Mouse (Mus musculus) forebrain, embryonic 13.5 days (tissue): ENCODE data around the gene Arfip1. TPM values are rescaled to one million over a fixed set of nuclear protein-coding genes. Genes with fewer than 3 reads are reported as not detected.

Experiments used
- ATAC-seq: fragments of 200-750 bp; cut with Nextera tagmentation; 2 replicates; pipeline ENCODE4 v1.8.0; 2017
- H3K27ac ChIP-seq: fragments of 300-500 bp; sonication (generic); 2 replicates; pipeline ENCODE4 v1.5.1; 2015; ENCODE audit warnings: inconsistent platforms, mild to moderate bottlenecking, moderate library complexity
- H3K27me3 ChIP-seq: fragments of 300-500 bp; sonication (generic); 2 replicates; pipeline ENCODE4 v1.6.1; 2015; ENCODE audit warnings: mild to moderate bottlenecking, inconsistent platforms
- H3K36me3 ChIP-seq: fragments of 300-500 bp; sonication (generic); 2 replicates; pipeline ENCODE4 v1.6.1; 2015; ENCODE audit warnings: mild to moderate bottlenecking, inconsistent platforms; ENCODE audit not compliant: poor library complexity, severe bottlenecking
- H3K4me1 ChIP-seq: fragments of 300-500 bp; sonication (generic); 2 replicates; pipeline ENCODE4 v1.6.1; 2015; ENCODE audit warnings: inconsistent platforms
- H3K4me2 ChIP-seq: fragments of 300-500 bp; sonication (generic); 2 replicates; pipeline ENCODE4 v1.6.1; 2015; ENCODE audit warnings: inconsistent platforms, mild to moderate bottlenecking, moderate library complexity
- H3K4me3 ChIP-seq: fragments of 300-500 bp; sonication (generic); 2 replicates; pipeline ENCODE4 v1.5.1; 2015; ENCODE audit warnings: mild to moderate bottlenecking, inconsistent platforms
- H3K9ac ChIP-seq: fragments of 300-500 bp; sonication (generic); 2 replicates; pipeline ENCODE4 v1.6.1; 2015; ENCODE audit warnings: mild to moderate bottlenecking, inconsistent platforms
- H3K9me3 ChIP-seq: fragments of 300-500 bp; sonication (generic); replicated peaks from 2 replicates; pipeline ENCODE4 v1.6.1; 2016; ENCODE audit warnings: inconsistent platforms
- whole genome bisulfite sequencing: fragments of 180-500 bp; shearing (Covaris S2); methylation state at CpG from one replicate; pipeline ENCODE4 v1.1.7; 2015; 5-methylcytosine and 5-hydroxymethylcytosine counted together
- polyA plus RNA-seq: library from polyadenylated mRNA; unstranded; fragments of >200 nt; fragmentation: Nextera tagmentation; extraction: Ambion mirVana; gene quantifications from 2 replicates; pipeline ENCODE4 v1.2.1, GENCODE M21; 2015

The Arfip1 gene
- polyA plus RNA-seq, 1 experiment from 2014 or later: 26.1 TPM

DNA sequence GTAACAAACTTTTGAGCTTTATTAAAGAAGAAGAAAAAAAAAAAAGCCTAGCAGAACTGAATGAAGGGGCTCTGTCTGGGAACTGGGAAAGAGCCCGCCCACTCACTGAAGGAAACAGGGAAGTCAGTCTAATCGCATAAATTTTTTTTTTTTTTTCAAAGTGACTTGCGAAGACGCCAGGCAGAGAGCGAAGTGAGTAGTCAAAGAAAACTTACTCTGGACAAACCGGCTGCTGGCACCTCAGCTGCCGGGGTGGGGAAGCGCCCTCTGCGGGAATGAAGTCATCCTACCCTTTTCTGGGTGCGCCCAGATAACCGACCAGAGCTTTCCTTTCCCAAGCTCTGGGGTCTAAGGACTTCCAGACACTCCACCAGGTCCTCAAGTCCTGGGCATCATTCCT is 101.3 kb downstream of the Arfip1 start:
- peaks cover 49% of the 10 kb centered on the region for H3K27me3 ChIP-seq
- peaks cover 30% of the 10 kb centered on the region for H3K4me1 ChIP-seq
- peak overlapping the region; percentile 75; the same call in 1 of the 2 replicates for H3K9ac ChIP-seq
- no peak overlapping the region for H3K27ac ChIP-seq
- peak overlapping the region; percentile 72 for H3K4me3 ChIP-seq
- no peaks in the 10 kb centered on the region for H3K36me3 ChIP-seq
- peak overlapping the region; percentile 100 for H3K4me2 ChIP-seq
- ATAC-seq: no peak
- 4% methylated on average over 11 of the region's 11 CpGs for WGBS
- H3K9me3 ChIP-seq: no peaks in the 10 kb centered on the region

DNA sequence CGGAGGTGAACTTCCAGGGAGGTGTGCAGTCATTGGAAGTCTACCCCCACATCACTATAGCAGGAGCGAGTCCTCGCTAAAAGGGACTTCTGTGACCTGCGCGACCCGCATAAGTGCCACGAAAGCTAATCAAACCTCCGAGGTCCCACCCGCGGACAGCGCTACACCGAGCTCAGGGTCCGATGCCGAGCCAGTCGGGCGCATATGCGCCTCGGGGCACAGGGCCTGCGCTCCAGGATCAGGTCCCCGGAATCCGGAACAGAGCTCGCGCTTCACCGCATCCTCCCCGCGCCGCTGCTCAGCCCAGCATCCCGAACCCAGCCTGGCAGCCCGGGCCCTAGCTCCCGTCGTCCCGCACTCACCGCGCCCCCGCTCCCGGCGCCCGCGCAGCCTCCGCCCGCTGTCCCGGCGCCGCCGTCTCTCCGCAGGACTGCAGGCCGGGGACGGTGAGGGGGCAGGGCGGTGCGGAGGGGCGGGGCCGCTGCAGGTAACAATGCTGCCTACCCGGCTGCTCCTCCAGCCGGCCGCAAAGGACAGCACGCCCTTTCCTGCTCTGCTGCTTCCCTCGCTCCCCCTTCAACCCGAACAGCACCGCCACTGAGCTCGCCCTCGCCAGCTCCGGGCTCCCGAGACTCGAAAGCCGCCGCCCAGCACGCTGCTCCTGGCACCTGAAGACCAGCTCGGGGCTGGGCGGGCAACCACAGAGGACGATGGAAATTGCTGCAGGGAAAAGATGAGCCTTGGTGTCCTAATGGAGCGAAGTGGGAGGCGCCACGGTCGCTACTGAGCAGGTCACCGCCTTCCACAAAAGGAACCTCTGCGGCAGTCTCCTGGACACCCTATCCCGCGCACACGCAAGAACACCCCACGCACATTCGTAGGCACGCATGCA is 102.2 kb downstream of the Arfip1 start, which contains the start of gene Fhdc1:
Fhdc1 (minus strand) TSS at position 424 of the 892 bp plus-strand sequence.
- Histone ChIP-seq H3K9me3 (no peaks in the 10 kb centered on the region), H3K4me3 (peak within 1 kb of the TSS; percentile 72), H3K4me1 (peaks cover 30% of the 10 kb centered on the region), H3K36me3 (no peaks in the 10 kb centered on the region), H3K27ac (no peak within 1 kb of the TSS), H3K9ac (peak within 1 kb of the TSS; percentile 75), H3K27me3 (peaks cover 49% of the 10 kb centered on the region), H3K4me2 (peak within 1 kb of the TSS; percentile 100)
- peak; percentile 77 for ATAC-seq
- WGBS: under 1% methylated on average over 81 of the region's 82 CpGs

DNA sequence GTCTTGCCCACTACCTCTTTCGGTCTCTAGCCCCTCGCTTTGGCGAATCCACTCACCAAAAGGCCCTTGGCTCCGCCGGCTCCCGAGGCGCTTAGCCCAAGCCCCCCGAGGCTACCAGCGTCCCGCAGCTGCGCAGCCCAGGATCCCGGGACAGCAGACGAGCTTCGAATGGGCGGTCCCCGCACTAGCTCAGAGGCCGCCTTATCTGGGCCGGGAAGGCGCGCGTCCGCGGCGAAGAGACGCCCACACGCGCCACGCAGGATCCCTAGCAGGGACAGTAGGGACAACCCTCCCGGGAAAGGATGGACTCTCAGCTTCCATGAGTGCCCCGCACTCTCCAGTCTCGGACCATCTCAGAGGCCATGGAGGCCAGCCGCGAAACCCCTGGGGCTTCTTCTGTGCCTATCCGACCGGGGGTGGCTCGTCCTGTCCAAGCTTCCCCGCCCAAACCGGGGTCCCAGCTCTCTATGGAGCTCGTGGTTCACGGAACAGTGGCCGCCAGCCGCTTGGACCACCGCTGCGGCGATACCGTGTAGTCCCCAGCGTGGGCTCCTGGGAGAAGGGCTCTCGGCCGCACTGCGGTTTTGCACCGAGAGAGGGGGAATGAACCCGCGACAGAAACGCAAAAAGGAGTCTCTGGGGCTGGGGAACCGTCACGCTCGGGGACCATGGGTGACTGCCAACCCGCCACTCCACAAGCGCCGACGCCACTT is 103.0 kb downstream of the Arfip1 start:
- Histone ChIP-seq H3K9ac (peak overlapping the region; percentile 75), H3K4me3 (peak overlapping the region; percentile 72), H3K4me1 (peaks cover 30% of the 10 kb centered on the region), H3K9me3 (no peaks in the 10 kb centered on the region), H3K27ac (no peak overlapping the region), H3K27me3 (peaks cover 52% of the 10 kb centered on the region), H3K4me2 (peak overlapping the region; percentile 100), H3K36me3 (no peaks in the 10 kb centered on the region)
- WGBS: under 1% methylated on average over 61 of the region's 61 CpGs
- ATAC-seq: peak; percentile 66

DNA sequence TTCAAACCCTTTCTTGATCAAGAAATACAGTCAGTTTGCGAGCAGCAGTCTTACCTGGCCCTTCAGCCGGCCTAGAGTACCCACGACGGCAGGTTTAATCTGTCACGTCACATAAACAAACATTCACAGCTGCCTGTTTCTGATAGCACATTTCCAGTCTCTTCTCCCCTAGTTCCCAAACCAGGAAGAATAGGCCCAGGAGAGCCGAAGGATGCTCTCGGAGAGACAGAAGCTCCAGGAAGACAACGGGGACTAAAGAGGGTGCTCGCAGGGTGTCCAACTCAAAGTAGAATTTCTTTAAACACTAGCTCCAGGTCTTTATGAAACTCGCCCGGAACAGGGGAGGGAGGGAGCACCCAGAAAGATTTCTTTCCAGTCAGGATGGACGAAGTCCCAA is 103.5 kb downstream of the Arfip1 start:
- peak overlapping the region; percentile 75 for H3K9ac ChIP-seq
- no peaks in the 10 kb centered on the region for H3K9me3 ChIP-seq
- H3K36me3 ChIP-seq: no peaks in the 10 kb centered on the region
- H3K27ac ChIP-seq: no peak overlapping the region
- H3K4me3 ChIP-seq: peak overlapping the region; percentile 72
- ATAC-seq: no peak
- WGBS: 3% methylated on average over 12 of the region's 12 CpGs
- H3K4me1 ChIP-seq: peaks cover 30% of the 10 kb centered on the region
- peaks cover 52% of the 10 kb centered on the region for H3K27me3 ChIP-seq
- peak overlapping the region; percentile 100 for H3K4me2 ChIP-seq

DNA sequence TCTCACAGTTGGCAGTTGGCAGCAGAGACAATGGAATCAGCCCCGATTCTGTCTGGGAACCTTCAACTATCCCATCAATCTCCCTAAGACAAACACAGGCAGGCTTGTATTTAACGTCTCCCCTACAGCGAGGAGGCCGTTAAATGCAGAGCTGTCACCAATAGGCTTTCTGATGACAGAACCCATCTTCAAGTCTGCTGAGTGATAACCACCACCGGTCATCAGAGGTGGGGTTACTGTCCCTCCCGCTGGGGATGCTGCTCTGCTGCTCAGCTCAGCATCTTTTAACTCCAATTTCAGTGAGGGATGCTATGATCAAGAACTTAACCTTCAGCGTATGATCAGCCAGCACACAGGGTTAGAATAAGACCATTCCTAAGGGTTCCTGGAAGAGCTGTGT is 104.2 kb downstream of the Arfip1 start:
- Histone ChIP-seq H3K4me3 (no peak overlapping the region; the same call in 1 of the 2 replicates), H3K9me3 (no peaks in the 10 kb centered on the region), H3K27me3 (peaks cover 52% of the 10 kb centered on the region), H3K9ac (no peak overlapping the region), H3K27ac (no peak overlapping the region), H3K4me1 (peaks cover 30% of the 10 kb centered on the region), H3K36me3 (no peaks in the 10 kb centered on the region), H3K4me2 (peak overlapping the region; percentile 100)
- no peak for ATAC-seq
- WGBS: 10% methylated on average over 7 of the region's 7 CpGs

DNA sequence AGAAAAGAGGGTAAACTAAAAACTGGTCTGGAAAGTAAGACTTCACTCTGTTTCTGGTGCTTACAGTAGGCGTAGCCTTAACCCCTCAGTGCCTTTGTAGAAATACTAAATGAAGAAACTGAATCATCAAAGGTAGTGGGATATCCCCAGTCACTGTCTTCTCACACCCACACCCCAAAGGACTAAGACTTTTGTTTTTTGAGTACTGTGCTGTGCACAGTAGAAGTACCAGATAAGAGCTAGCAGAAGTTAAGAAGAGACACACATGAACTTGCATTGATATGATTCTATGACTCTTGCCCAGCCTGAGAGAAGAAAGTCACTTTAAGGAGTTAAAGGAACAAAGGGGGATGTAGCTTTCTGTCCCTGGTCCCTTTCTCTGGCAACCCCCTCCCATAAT is 104.9 kb downstream of the Arfip1 start:
- no peak overlapping the region for H3K4me3 ChIP-seq
- peaks cover 49% of the 10 kb centered on the region for H3K27me3 ChIP-seq
- no peaks in the 10 kb centered on the region for H3K36me3 ChIP-seq
- 88% methylated on average over 1 of the region's 1 CpGs for WGBS
- no peak overlapping the region for H3K9ac ChIP-seq
- no peak overlapping the region for H3K4me2 ChIP-seq
- peaks cover 30% of the 10 kb centered on the region for H3K4me1 ChIP-seq
- no peak overlapping the region for H3K27ac ChIP-seq
- no peaks in the 10 kb centered on the region for H3K9me3 ChIP-seq
- no peak for ATAC-seq

DNA sequence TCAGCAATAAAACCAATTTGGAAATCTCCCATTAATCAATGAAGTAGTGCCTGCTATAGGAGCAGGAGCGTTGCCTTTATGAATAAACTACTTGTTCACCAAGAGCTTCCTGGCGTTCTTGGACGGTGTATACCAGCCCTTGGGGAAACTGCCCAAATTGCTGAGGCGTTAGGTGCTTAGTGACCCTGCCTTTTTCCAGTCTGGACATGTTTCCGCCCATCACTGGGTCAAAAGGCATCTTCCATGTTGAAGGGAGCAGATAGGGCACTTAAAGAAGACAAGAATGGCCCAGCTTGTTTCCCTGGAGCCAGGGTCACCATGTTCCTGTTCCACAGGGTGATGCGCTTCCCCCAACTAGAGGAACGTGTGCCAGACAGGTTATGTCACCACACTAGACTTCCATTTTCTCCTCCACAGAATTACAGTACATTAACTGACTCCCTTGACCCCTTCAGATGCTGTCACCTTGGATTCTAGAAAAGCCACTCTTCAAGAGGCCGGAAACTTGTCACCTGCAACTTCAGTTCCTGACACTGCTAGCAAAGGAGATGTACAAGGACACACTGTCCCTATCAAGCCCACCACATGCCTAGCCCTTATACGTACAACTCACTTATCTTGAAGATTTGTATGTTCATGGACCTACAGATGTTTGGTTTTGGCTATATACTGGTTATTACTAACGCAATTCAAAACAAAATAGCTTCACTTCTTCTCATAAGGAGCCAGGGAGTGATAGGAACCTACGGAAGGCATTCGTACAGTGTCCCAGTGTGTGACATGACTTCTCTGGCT is 107.2 kb downstream of the Arfip1 start:
- Histone ChIP-seq H3K4me1 (peaks cover 22% of the 10 kb centered on the region), H3K9ac (no peak overlapping the region), H3K4me2 (no peak overlapping the region), H3K27me3 (peaks cover 36% of the 10 kb centered on the region), H3K9me3 (no peaks in the 10 kb centered on the region), H3K27ac (no peak overlapping the region), H3K36me3 (no peaks in the 10 kb centered on the region), H3K4me3 (no peak overlapping the region)
- ATAC-seq: no peak
- WGBS: 88% methylated on average over 12 of the region's 12 CpGs

DNA sequence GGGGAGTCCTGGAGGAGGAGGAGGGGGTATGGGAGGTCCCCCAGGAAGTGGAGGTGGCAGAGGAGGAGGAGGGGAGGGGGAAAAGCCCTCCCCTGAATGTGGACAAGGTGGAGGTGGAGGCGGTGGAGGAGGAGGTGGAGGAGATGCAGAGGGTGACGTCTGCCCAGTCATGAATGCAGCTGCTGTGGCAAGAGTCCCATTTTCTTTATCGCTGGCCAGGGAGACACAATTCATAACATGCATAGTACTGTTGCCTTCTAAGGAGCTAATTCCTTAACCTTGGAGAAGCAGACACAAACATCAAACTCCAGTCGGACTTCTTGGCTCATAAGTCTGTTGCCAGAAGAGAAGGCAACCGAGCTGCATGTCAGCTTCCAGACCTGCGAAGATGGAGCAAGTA is 108.0 kb downstream of the Arfip1 start:
- H3K27ac ChIP-seq: no peak overlapping the region
- H3K4me3 ChIP-seq: no peak overlapping the region
- H3K4me2 ChIP-seq: no peak overlapping the region
- no peak for ATAC-seq
- peaks cover 15% of the 10 kb centered on the region for H3K4me1 ChIP-seq
- no peaks in the 10 kb centered on the region for H3K36me3 ChIP-seq
- H3K9ac ChIP-seq: no peak overlapping the region
- WGBS: 90% methylated on average over 6 of the region's 6 CpGs
- H3K9me3 ChIP-seq: no peaks in the 10 kb centered on the region
- H3K27me3 ChIP-seq: peaks cover 29% of the 10 kb centered on the region

DNA sequence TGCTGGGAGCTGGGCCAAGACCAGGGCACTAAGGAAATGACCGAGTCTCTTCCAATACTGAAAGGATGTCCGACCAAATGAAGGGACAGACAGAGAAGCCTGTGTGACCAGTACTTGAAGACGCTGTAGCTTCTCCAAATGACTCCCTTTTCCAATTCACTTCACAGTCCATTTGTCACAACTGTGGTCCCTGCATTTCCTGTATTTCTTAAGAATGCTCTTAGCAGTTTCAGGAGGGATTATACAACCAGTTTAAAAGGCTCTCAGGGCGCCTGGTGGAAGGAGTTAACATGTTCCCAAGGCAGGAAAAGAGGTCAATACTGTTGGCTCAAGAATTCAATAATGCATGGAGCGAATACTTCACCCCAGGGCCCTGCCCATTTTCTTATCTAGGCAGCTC is 109.5 kb downstream of the Arfip1 start:
- Histone ChIP-seq H3K27me3 (peaks cover 16% of the 10 kb centered on the region), H3K9ac (no peak overlapping the region), H3K4me1 (0 out of 2 replicates have a peak, but pooled peaks cover 2% of the 10 kb centered on the region), H3K4me3 (no peak overlapping the region), H3K36me3 (no peaks in the 10 kb centered on the region), H3K4me2 (no peak overlapping the region), H3K27ac (no peak overlapping the region), H3K9me3 (no peaks in the 10 kb centered on the region)
- no peak for ATAC-seq
- WGBS: 69% methylated on average over 5 of the region's 5 CpGs

DNA sequence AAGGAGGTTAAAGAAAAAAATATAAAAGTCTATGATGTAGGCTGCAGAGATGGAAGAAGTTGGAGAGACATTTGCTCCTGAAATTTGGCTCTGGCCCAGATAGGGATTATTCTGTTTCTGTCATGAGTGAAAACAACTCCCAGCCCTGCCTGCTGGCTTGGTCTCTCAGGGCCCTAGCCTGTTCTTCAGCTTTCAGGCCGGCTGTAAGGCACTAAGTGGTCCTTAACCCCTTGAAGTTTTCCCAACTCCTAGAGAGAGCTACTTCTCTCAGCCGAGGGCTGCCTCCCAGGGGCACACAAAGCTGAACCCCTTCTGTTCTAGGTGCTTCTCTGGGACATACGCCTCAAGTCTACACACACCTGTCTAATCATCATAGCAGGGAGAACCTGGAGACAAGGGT is 109.9 kb downstream of the Arfip1 start:
- Histone ChIP-seq H3K27ac (no peak overlapping the region), H3K9me3 (no peaks in the 10 kb centered on the region), H3K36me3 (no peaks in the 10 kb centered on the region), H3K9ac (no peak overlapping the region), H3K4me1 (no peaks in the 10 kb centered on the region), H3K4me2 (no peak overlapping the region), H3K27me3 (peaks cover 11% of the 10 kb centered on the region), H3K4me3 (no peak overlapping the region)
- ATAC-seq: no peak
- WGBS: 45% methylated on average over 3 of the region's 3 CpGs

DNA sequence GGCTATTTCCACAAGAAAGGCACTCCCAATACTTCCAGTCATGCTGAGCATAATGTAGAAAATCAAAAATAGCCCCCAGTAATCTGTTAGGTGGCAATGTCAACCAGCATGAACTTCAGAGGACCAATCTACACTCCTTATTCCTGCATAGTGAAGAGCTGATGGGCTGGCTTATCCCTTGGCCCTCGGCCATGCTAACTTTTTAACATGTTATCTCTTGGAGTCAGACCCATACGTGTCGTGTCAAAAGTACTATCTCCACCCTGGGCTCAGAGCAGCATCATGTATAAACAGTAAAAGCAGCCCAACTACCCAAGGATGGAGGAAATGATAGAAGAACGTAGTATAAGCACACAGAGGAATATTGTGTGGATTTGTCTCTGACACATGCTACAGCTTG is 111.3 kb downstream of the Arfip1 start:
- Histone ChIP-seq H3K4me1 (no peaks in the 10 kb centered on the region), H3K27ac (no peak overlapping the region), H3K4me3 (no peak overlapping the region), H3K4me2 (no peak overlapping the region), H3K9me3 (no peaks in the 10 kb centered on the region), H3K27me3 (0 out of 2 replicates have a peak, but pooled peaks cover 2% of the 10 kb centered on the region), H3K36me3 (no peaks in the 10 kb centered on the region), H3K9ac (no peak overlapping the region)
- ATAC-seq: no peak
- WGBS: 90% methylated on average over 4 of the region's 4 CpGs

DNA sequence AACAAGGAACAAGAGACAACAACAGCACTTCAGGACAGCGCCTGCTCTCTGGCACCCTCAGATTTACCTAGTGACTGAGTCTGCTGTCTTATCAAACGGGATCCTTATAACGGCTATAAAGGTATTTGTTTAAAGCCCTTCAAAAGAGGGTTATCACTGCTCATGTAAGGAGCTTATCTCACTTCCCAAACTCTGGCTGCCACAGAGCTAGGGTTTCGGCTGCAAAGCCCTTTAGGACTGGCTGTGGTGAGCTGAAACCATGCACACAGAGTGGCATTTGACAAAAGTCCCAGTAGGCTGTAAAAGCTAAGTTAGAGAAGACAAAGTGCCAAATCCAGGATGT is 114.3 kb downstream of the Arfip1 start:
- no peaks in the 10 kb centered on the region for H3K4me1 ChIP-seq
- no peaks in the 10 kb centered on the region for H3K27me3 ChIP-seq
- no peaks in the 10 kb centered on the region for H3K9me3 ChIP-seq
- no peak overlapping the region for H3K27ac ChIP-seq
- WGBS: 28% methylated on average over 4 of the region's 4 CpGs
- ATAC-seq: no peak
- H3K4me3 ChIP-seq: no peak overlapping the region
- no peaks in the 10 kb centered on the region for H3K36me3 ChIP-seq
- no peak overlapping the region for H3K4me2 ChIP-seq
- no peak overlapping the region for H3K9ac ChIP-seq
